Mouse (Mus musculus) fat pad, adult 2 months (tissue): ENCODE results near the gene Nkapd1.

Source experiments
- DNase-seq: peaks from one replicate; pipeline ENCODE4 v3.0.0-alpha.2; 2011; ENCODE audit warnings: low read depth, low spot score; ENCODE audit errors: extremely low read depth

Nkapd1 gene

GRCm38 (mm10) chr9:50602055-50602845 is 15.0 kb downstream of the Nkapd1 start:
- DNase-seq: no peak

DNA sequence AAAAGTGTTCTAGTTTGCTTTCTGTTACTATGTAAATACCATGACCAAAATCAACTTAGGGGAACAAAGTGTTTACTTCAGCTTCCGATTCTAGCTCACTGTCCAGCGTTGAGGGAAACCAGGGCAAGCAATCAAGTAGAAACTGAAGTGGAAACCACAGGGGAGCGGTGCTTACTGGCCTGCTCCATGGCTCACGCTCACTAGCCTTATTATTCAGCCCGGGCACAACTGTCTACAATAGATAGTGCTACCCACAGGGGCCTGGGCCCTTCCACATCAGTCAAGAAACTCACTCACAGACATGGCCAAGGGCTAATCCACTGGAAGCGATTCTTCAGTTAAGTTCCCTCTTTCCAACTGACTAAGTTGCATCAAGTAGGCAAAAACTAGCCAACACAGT is 15.7 kb downstream of the Nkapd1 start:
- DNase-seq: no peak

DNA sequence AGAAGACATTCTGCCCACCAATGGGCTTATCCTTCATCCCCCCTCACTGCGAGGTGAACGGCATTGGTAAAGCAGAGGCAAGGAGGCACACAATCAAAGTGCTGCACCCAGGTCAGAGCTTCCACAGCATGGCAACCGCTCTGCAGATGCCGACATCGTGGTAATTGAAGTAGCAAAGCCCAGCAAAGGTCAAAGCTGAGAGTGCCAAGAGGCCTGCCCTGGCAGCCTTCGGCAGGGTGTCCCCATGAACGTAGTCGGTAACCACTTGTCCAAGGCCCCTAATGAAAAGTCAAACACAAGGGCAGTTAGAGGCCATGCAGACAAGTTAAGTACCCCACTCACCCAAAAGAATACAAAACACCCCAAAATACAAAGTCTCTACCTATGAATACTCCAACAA is 20.3 kb downstream of the Nkapd1 start:
- DNase-seq: no peak

DNA sequence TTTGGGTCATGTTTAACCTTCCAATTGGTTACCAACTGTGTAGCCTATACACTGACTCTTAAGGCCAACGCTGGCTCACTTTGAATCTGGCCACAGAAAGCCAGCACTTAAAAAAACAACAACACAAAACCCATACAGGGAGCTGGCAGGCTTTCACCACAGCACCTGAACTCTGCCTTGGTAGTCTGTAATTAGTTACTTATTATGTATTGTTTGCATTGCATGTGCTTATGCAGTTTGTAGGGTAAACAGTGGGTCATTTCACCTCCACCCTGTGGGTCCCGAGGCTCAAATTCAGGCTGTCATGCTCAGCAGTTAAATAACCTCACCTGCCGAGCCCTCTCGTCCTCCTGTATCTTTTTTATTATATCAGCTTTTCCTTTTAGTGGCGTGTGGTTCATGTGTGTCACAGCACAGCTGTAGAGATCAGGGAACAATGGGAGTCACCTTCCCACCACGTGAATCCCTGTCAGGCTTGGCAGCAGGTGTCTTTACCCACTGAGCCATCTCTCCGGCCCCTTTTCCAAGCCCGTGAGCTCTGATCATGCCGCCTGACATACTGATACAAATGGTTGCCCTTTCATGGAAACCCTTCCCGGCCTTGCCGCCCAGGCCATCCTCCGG is 22.4 kb downstream of the Nkapd1 start:
- no peak for DNase-seq

DNA sequence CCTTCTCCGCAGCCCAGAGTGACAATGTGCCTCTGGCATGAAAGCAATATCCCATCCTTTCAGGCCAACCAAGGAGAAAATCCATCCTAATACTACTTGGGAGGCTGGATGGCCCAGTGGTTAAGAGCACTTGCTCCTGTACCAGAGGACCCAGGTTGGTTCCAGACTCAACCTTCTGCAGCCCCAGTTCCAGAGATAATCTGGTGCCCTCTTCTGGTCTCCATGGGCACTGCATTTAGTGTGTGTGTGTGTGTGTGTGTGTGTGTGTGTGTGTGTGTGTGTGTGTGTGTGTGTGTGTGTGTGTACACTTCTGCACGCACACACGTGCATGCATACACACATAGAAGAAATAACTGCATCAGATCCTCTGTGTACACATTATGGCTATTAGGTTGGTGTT is 23.7 kb downstream of the Nkapd1 start:
- no peak for DNase-seq

DNA sequence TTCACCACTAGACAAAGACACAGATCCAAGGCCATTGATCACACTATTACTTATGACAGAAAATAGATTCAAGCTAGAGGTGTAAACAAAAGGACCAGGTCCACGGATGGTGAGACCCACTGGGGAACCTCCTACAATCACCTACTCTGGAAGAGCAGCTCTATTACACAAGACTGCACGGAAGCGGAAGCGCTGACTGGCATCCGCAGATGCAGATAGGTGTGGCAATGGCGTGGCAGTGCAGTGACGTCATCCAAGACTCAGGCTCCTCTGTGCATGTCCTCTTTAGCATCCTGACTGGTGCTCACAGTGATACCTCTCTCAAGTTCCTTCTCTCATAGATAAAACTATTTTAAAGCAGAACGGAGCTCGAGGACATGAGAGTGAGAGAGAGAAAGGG is 24.3 kb downstream of the Nkapd1 start:
- DNase-seq: no peak

- DNase-seq: no peak
Measured at GRCm38 (mm10) chr9:50590856-50591518, 26.3 kb downstream of the Nkapd1 start.

DNA sequence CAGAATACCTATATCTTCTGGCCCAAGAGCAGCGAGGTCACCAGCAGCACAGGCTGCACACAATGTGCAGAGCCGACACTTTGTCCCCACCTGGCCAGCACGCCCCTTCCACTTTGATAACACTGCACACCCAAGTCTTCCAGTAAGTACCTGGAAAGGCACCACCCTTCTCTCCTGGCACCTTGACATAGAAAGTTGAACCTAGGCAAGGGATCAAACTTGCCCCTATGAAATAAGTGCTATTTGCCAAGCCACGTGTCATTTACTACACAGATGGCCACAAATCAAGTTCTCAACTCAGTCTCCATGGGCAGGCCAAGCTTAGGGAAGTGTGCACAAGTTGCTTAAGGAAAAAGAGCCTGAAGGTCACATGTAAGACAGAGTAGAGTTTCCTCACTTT is 30.3 kb downstream of the Nkapd1 start:
- peak; percentile 85 for DNase-seq

- DNase-seq: no peak
Measured at GRCm38 (mm10) chr9:50585145-50585818, 32.0 kb downstream of the Nkapd1 start.

DNA sequence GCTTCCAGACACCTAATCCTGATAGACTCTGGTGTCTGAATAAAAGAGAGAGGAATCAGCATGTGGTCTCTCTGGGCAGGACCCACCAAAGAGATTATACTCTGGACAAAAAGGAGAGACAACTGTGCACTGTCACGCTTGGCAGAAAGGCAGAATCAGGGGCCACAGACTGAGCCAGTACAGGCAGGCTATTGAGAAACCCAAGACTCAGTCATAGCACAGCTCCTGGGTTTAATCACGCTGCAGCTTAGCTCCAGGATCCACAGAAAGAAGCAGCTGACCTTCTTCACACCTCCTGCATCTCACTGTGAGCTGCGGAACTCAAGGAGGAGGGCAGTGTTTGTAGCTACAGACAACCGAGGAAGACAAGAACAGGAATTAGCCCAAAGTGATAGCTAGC is 36.9 kb downstream of the Nkapd1 start:
- no peak for DNase-seq

DNA sequence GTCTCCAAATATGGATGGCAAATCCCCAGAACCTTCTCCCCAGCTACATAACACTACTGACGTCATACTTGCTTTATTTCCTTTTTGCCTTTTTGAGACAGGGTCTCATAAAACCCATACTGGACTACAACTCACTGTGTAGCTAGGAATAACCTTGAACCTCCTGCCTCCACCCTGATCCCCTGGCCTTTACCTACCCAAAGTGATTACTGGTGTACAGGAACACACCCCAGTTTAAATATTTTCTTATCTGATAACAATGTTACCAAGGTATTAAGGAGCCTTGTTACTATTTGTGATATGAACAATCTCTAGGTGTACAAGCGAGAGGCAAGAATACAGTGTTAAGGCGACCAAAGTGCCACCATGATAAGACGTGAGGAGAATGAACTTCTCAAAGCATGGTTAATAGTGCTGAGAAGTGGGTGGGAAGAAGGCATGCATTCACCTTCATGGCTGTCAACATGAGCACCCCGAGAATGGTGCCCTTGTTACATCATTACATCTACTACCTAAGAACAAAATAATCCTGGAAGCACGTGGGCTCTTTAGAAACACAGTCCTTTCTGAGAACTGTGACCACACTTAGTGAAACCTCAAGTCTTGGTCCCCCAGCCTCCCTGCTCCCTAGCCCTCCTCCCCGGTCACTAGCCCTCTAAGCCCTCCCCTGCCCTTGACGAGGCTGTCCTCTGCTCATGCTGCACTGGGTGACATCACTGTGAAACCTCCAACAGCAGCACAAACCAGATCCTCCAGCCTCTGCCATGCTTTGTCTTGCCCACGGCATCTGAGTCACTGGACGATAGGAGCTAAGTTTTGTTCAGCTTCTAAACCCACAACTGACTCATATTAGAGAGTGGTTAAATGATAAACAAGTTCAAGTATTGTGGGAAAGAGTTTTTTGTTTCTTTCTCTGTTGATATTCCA is 47.4 kb downstream of the Nkapd1 start:
- DNase-seq: no peak

DNA sequence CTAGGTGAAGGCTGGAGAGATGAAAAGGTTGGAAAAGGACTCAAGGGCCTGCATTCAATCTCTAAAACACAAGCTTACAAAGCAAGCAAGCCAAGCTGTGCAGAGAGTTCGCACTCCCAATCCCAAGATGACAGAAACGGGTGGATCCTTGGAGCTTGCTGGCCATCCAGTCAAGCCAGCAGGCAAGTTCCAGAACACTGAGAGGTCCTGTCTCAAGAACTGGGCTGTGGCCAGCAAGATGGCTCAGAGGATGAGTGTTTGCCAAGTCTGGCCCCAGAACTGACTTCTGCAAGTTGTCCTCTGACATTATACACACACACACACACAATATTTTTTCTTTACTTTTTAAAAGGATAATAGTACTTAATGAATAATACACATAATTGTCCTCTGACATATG is 49.4 kb downstream of the Nkapd1 start:
- DNase-seq: no peak

DNA sequence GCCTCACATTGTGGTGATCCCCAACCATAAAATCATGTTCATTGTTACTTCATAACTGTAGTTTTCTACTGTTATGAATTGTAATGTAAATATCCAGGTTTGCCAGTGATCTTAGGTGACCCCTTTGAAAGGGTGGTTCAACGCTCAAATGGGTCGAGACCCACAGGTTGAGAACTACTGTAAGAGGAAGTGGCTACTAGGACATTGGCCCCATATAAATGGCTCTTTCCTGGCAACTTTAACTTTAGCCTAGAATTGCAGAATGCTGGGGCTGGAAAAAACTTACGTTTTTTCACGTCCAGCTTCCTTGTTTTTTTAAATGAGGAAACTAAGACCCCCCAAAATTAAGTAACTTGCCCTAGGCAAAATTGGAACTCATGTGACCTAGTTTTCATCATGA is 49.9 kb downstream of the Nkapd1 start:
- DNase-seq: no peak

GRCm38 (mm10) chr9:50565940-50566339 is 51.3 kb downstream of the Nkapd1 start:
- no peak for DNase-seq

- DNase-seq: no peak
Measured at GRCm38 (mm10) chr9:50565173-50565572, 52.1 kb downstream of the Nkapd1 start.

DNA sequence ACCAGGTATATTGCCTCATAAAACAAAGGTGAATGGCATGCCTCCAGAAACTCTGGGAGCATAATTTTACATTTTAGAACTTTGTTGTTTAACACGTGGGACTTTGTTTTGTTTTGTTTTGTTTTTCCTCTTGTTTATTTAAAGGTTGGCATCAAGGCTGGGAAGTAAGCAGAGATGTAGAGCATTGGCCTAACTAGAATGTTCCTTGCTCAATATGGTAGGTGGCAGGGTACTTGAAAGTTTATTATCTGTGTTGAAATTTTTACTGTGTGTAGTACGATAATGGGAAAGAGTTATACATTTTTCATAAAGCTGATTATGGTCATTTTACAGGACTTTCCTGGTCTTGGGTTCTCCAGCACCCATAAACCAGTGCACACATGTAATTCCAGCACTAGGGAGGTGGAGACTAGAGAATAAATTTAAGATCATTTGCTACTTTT is 55.3 kb downstream of the Nkapd1 start:
- no peak for DNase-seq

- no peak for DNase-seq
Measured at GRCm38 (mm10) chr9:50561145-50561917, 55.9 kb downstream of the Nkapd1 start, which contains the start of gene Tex12. Gene Tex12, minus strand, starts transcription at chr9:50561325.
